Mouse (Mus musculus): ENCODE measurements at regions not wholly inside any gene's neighbourhood (a gene's known extent, or its start where the extent isn't known, plus 50 kb on each side); places are given as distances from the start of the nearest gene placed in this dataset.

DNA sequence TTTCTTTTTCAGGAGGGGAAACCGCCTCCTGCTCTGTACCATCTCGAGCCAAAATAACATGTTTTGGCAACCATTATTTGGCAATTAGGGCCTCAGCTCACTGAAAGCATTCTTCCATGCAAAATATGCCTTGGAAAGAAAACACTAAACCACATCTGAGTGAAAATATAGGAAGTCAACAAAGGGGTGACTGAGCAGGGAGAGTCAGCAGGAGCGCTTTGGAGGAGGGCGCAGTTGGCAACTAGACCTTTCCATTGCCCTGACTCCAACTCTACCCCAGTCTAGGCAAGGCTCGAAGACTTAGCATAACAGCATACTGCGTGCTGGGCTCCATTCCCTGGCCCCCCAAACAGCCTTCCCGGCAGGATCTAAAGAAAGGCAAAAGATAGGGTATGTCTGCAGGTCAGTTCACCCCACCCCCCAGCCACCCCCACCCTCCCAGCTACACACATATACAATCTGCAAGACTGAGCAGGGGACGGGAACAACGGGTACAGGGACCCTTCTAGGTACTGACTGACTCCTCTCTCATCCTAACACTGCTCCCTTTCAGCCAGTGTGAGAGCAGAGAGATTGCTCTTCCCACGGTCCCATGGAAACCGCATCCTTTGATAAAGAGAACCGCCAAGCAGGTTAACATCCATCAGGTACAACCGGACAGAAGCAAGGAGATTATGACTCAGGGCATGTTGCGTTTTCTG lies 163.5 kb upstream of the Lef1 start:
- TF ChIP-seq CTCF (IDR thresholded peaks at IDR 0.05; ENCODE audit: low read depth, low read length) (no peak), POLR2A (IDR thresholded peaks at IDR 0.05; ENCODE audit: extremely low read depth, insufficient read depth, low read length) (no peak)
